Mouse (Mus musculus) embryonic facial prominence, embryonic 11.5 days (tissue): ENCODE results near the gene Pyurf. TPM values are rescaled to one million over a fixed set of nuclear protein-coding genes. Genes with fewer than 3 reads are reported as not detected.

Experiments used
- polyA plus RNA-seq: library from polyadenylated mRNA; unstranded; fragments of >200 nt; fragmentation: Nextera tagmentation; extraction: Ambion mirVana; gene quantifications from 2 replicates; pipeline ENCODE4 v1.2.1, GENCODE M21; 2014

The Pyurf gene
- polyA plus RNA-seq, 1 experiment from 2014 or later, result 18.5 TPM

Other genes with a start within 250 kb of the Pyurf start
- 4.3 and 4.4 TPM in 2 replicates for gene Ppm1k, start 156.6 kb downstream of the Pyurf start, polyA plus RNA-seq
- 3.5 and 3.8 TPM in 2 replicates for gene Herc6, start 111.1 kb downstream of the Pyurf start, polyA plus RNA-seq
- gene Lancl2, start 10.5 kb upstream of the Pyurf start, polyA plus RNA-seq, result 48.5 and 51.1 TPM in 2 replicates
- gene Vopp1, start 133.1 kb upstream of the Pyurf start, polyA plus RNA-seq, result 55.8 and 60.8 TPM in 2 replicates
- gene Vmn1r21, start 158.3 kb upstream of the Pyurf start, polyA plus RNA-seq, result not detected in 2 replicates
- not detected in 2 replicates for gene Vmn1r22, start 215.9 kb upstream of the Pyurf start, polyA plus RNA-seq
- not detected in 2 replicates for gene Vmn1r23, start 234.8 kb upstream of the Pyurf start, polyA plus RNA-seq